Mouse (Mus musculus) G1E (cell line): ENCODE data around the gene Gm42791.

ENCODE experiments used
- CTCF ChIP-seq: IDR thresholded peaks from 2 replicates; pipeline ENCODE4 v1.5.1; 2012; ENCODE audit warnings: low read depth, low read length, inconsistent platforms, mixed read lengths
- POLR2AphosphoS5 ChIP-seq: IDR thresholded peaks from 2 replicates; pipeline ENCODE4 v1.6.1; 2012; ENCODE audit warnings: low read depth, low read length, inconsistent platforms; ENCODE audit not compliant: insufficient replicate concordance
- TAL1 ChIP-seq: conservative IDR thresholded peaks from 2 replicates; pipeline ENCODE4 v1.6.1; 2012; ENCODE audit warnings: low read depth, low read length, inconsistent platforms, mixed read lengths

DNA sequence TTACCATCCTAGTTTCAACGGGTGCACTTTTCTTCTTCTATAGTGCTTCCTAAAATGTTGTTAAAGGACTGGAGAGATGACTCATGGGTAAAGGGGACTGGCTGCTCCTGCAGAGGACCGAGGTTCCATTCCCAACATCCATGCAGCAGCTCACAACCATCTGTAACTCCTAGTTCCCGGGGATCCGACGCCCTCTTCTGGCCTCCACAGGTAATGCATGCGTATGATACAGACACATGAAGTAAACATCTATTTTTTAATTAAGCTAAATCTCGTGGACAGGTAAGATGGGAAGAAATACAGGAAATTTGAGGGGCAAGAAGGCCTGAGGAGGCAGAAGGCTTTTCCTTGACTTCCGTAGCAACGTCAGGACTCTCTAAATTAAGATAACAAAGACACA, 36.6 kb downstream of the Gm42791 start:
- TF ChIP-seq CTCF = no peak
- no peak for TF ChIP-seq TAL1
- no peak for TF ChIP-seq POLR2AphosphoS5
